Mouse (Mus musculus) cerebellum, adult 2 months (tissue): ENCODE results near the gene Rnf6.

Source experiments
- CTCF ChIP-seq: fragments of 200-500 bp; IDR thresholded peaks from 2 replicates; pipeline ENCODE4 v1.5.1; 2011; ENCODE audit warnings: low read depth, mild to moderate bottlenecking, control low read depth, low read length, moderate library complexity, borderline replicate concordance; ENCODE audit not compliant: insufficient read depth
- POLR2A ChIP-seq: fragments of 200-500 bp; IDR thresholded peaks from 2 replicates; pipeline ENCODE4 v1.6.1; 2011; ENCODE audit warnings: low read length, control low read depth, borderline replicate concordance; ENCODE audit not compliant: insufficient read depth

GRCm38 (mm10) chr5:146250369-146251075 is 29.2 kb upstream of the Rnf6 start:
- TF ChIP-seq CTCF (no peak), POLR2A (no peak)
